Mouse (Mus musculus) midbrain, embryonic 11.5 days (tissue): ENCODE measurements around the gene Sptbn1. TPM values are rescaled to one million over a fixed set of nuclear protein-coding genes. Genes with fewer than 3 reads are reported as not detected.

ENCODE experiments used
- ATAC-seq: fragments of 200-750 bp; cut with Nextera tagmentation; 2 replicates; pipeline ENCODE4 v1.8.0; 2017; ENCODE audit warnings: moderate TSS enrichment, moderate library complexity; ENCODE audit not compliant: low FRiP score
- DNase-seq: peaks from one replicate; pipeline ENCODE4 v3.0.0; 2015; ENCODE audit warnings: low spot score; ENCODE audit errors: missing footprints
- H3K27ac ChIP-seq: fragments of 300-500 bp; sonication (generic); 2 replicates; pipeline ENCODE4 v1.5.1; 2014; ENCODE audit warnings: low read depth, low read length
- H3K27me3 ChIP-seq: fragments of 300-500 bp; sonication (generic); 2 replicates; pipeline ENCODE4 v1.6.1; 2014; ENCODE audit warnings: mild to moderate bottlenecking, low read length, moderate library complexity, mixed read lengths; ENCODE audit not compliant: control insufficient read depth, insufficient read depth
- H3K36me3 ChIP-seq: fragments of 300-500 bp; sonication (generic); 2 replicates; pipeline ENCODE4 v1.6.1; 2014; ENCODE audit warnings: mild to moderate bottlenecking, low read length, moderate library complexity, mixed read lengths; ENCODE audit not compliant: control insufficient read depth, insufficient read depth
- H3K4me1 ChIP-seq: fragments of 300-500 bp; sonication (generic); 2 replicates; pipeline ENCODE4 v1.6.1; 2014; ENCODE audit warnings: low read length; ENCODE audit not compliant: control insufficient read depth, insufficient read depth
- H3K4me2 ChIP-seq: fragments of 300-500 bp; sonication (generic); 2 replicates; pipeline ENCODE4 v1.6.1; 2014; ENCODE audit warnings: mild to moderate bottlenecking, moderate library complexity
- H3K4me3 ChIP-seq: fragments of 300-500 bp; sonication (generic); 2 replicates; pipeline ENCODE4 v1.5.1; 2014; ENCODE audit warnings: low read depth, low read length
- H3K9ac ChIP-seq: fragments of 300-500 bp; sonication (generic); 2 replicates; pipeline ENCODE4 v1.6.1; 2014; ENCODE audit warnings: low read length
- H3K9me3 ChIP-seq: fragments of 300-500 bp; sonication (generic); 2 replicates; pipeline ENCODE4 v1.6.1; 2016; ENCODE audit warnings: low read length; ENCODE audit not compliant: control insufficient read depth
- WGBS: fragments of 180-500 bp; shearing (Covaris S2); extraction: QIAGEN DNeasy Blood & Tissue Kit; methylation state at CpG from one replicate; pipeline ENCODE4 v1.1.7; 2014; 5-methylcytosine and 5-hydroxymethylcytosine counted together
- polyA plus RNA-seq: library from polyadenylated mRNA; unstranded; fragments of >200 nt; fragmentation: Nextera tagmentation; extraction: Ambion mirVana; gene quantifications from 2 replicates; pipeline ENCODE4 v1.2.1, GENCODE M21; 2014

Gene Sptbn1
- polyA plus RNA-seq, 1 experiment from 2014 or later: 86.2 TPM

- H3K4me1 ChIP-seq: no peaks in the 10 kb centered on the region
- no peak overlapping the region for H3K9ac ChIP-seq
- no peak overlapping the region for H3K4me3 ChIP-seq
- H3K4me2 ChIP-seq: no peak overlapping the region
- no peaks in the 10 kb centered on the region for H3K27me3 ChIP-seq
- DNase-seq (peak; percentile 49), ATAC-seq (no peak)
- no peaks in the 10 kb centered on the region for H3K36me3 ChIP-seq
- H3K9me3 ChIP-seq: no peaks in the 10 kb centered on the region
- H3K27ac ChIP-seq: no peak overlapping the region
Observed at GRCm38 (mm10) chr11:30085114-30085513, 182.9 kb downstream of the Sptbn1 start.

- ATAC-seq (0 out of 2 replicates have a peak, but pooled peaks have one; percentile 30), DNase-seq (peak; percentile 81)
- Histone ChIP-seq H3K4me3 (no peak overlapping the region), H3K27ac (no peak overlapping the region), H3K27me3 (no peaks in the 10 kb centered on the region), H3K9ac (no peak overlapping the region), H3K4me1 (no peaks in the 10 kb centered on the region), H3K36me3 (no peaks in the 10 kb centered on the region), H3K9me3 (no peaks in the 10 kb centered on the region), H3K4me2 (no peak overlapping the region)
- WGBS: 54% methylated on average over 8 of the region's 8 CpGs
Observed at GRCm38 (mm10) chr11:30057299-30057698, 210.7 kb downstream of the Sptbn1 start.

Other genes with a start within 250 kb of the Sptbn1 start
- gene Eml6, start 242.1 kb downstream of the Sptbn1 start, polyA plus RNA-seq: 1.3 and 1.4 TPM in 2 replicates
- not detected in 2 replicates for gene 4930505A04Rik, start 203.7 kb upstream of the Sptbn1 start, polyA plus RNA-seq